Mouse (Mus musculus): ENCODE data around the gene Ltn1. TPM values are rescaled to one million over a fixed set of nuclear protein-coding genes. Genes with fewer than 3 reads are reported as not detected.

Ltn1 gene
- total RNA-seq (2021), result 10 to 100 TPM; 22.0 to 22.5 TPM
- long read RNA-seq, experiment 1, full-length matches to known transcripts, result 2 of 5 reads
- long read RNA-seq, experiment 1, partial matches to known transcripts, result 1 of 5 reads
- long read RNA-seq, experiment 1, other reads (novel, unspliced or antisense), result 2 of 5 reads
- long read RNA-seq, experiment 2, full-length matches to known transcripts, result 2 of 2 reads
- long read RNA-seq, experiment 2, partial matches to known transcripts, result 0 of 2 reads
- long read RNA-seq, experiment 2, other reads (novel, unspliced or antisense), result 0 of 2 reads

- peak; percentile 99 to 100 for DNase-seq
Measured at GRCm38 (mm10) chr16:87432033-87432814, at the start of gene Ltn1. TSS of gene Ltn1 (minus strand) at chr16:87432612.

- peak; percentile 34 to 40 for DNase-seq
Measured at GRCm38 (mm10) chr16:87470579-87470978, 38.2 kb upstream of the Ltn1 start.

- no peak for DNase-seq
Measured at GRCm38 (mm10) chr16:87458752-87459151, 26.3 kb upstream of the Ltn1 start.

GRCm38 (mm10) chr16:87455180-87455611, 22.8 kb upstream of the Ltn1 start:
- peak in 1 of 2 experiments; percentile 54 for DNase-seq

- peak; percentile 96 to 98 for DNase-seq
Measured at GRCm38 (mm10) chr16:87454419-87455179, 22.2 kb upstream of the Ltn1 start, which contains the start of gene Usp16. TSS of gene Usp16 (plus strand) at chr16:87454703.

GRCm38 (mm10) chr16:87453226-87453625, 20.8 kb upstream of the Ltn1 start:
- DNase-seq, result no peak

- DNase-seq, result no peak
Measured at GRCm38 (mm10) chr16:87445528-87445927, 13.1 kb upstream of the Ltn1 start.

GRCm38 (mm10) chr16:87445110-87445509, 12.7 kb upstream of the Ltn1 start:
- no peak for DNase-seq

GRCm38 (mm10) chr16:87444071-87444470, 11.7 kb upstream of the Ltn1 start:
- DNase-seq, result no peak

- no peak for DNase-seq
Measured at GRCm38 (mm10) chr16:87443245-87443644, 10.8 kb upstream of the Ltn1 start.

GRCm38 (mm10) chr16:87442291-87442690, 9.9 kb upstream of the Ltn1 start:
- DNase-seq, result no peak

- no peak for DNase-seq
Measured at GRCm38 (mm10) chr16:87441089-87441488, 8.7 kb upstream of the Ltn1 start.

- peak; percentile 96 to 97 for DNase-seq
Measured at GRCm38 (mm10) chr16:87440184-87440686, 7.8 kb upstream of the Ltn1 start, which contains the start of gene Rwdd2b. TSS of gene Rwdd2b (minus strand) at chr16:87440573.

- DNase-seq, result no peak
Measured at GRCm38 (mm10) chr16:87438697-87439096, 6.3 kb upstream of the Ltn1 start.

GRCm38 (mm10) chr16:87437096-87437495, 4.7 kb upstream of the Ltn1 start:
- DNase-seq, result no peak

- DNase-seq, result no peak
Measured at GRCm38 (mm10) chr16:87435411-87436205, 3.2 kb upstream of the Ltn1 start.

GRCm38 (mm10) chr16:87434946-87435345, 2.5 kb upstream of the Ltn1 start:
- DNase-seq, result no peak

- DNase-seq, result no peak
Measured at GRCm38 (mm10) chr16:87434266-87434665, 1.9 kb upstream of the Ltn1 start.

- peak; percentile 21 to 25 for DNase-seq
Measured at GRCm38 (mm10) chr16:87427516-87427915, 4.9 kb downstream of the Ltn1 start.

GRCm38 (mm10) chr16:87420662-87421061, 11.8 kb downstream of the Ltn1 start:
- DNase-seq, result no peak

GRCm38 (mm10) chr16:87405001-87405400, 27.4 kb downstream of the Ltn1 start:
- peak in 1 of 2 experiments; percentile 7 for DNase-seq

All from heart, adult 18-20 months (tissue).